Mouse (Mus musculus) large intestine, adult 2 months (tissue): ENCODE results near the gene Usp16. TPM values are rescaled to one million over a fixed set of nuclear protein-coding genes. Genes with fewer than 3 reads are reported as not detected.
"Not testable (repeated sequence)": the region's sequence is repeated elsewhere in the genome, so short reads cannot be mapped to it uniquely, and the experiment has no call there.

Experiments used
- DNase-seq: peaks from one replicate; pipeline ENCODE4 v3.0.0-alpha.2; 2012; ENCODE audit warnings: low read depth, low spot score
- WGBS: fragments of 180-500 bp; shearing (Covaris S2); methylation state at CpG from one replicate; pipeline ENCODE4 v1.1.7; 2018; 5-methylcytosine and 5-hydroxymethylcytosine counted together
- polyA plus RNA-seq: library from polyadenylated mRNA; depleted of rRNA; stranded (reverse); fragments of >200 nt; gene quantifications from 2 replicates; pipeline ENCODE4 v1.2.3, GENCODE M21; 2012

Usp16 gene
- polyA plus RNA-seq, 1 experiment = 25.2 TPM

- DNase-seq = no peak
- WGBS = 82% methylated on average over 4 of the region's 4 CpGs
Measured at GRCm38 (mm10) chr16:87470579-87470978, 16.1 kb downstream of the Usp16 start.

GRCm38 (mm10) chr16:87484367-87484766, 29.9 kb downstream of the Usp16 start:
- no peak for DNase-seq
- 87% methylated on average over 5 of the region's 5 CpGs for WGBS

- no peak for DNase-seq
- WGBS = 98% methylated on average over 5 of the region's 5 CpGs
Measured at GRCm38 (mm10) chr16:87486739-87487138, 32.2 kb downstream of the Usp16 start.

- WGBS = 64% methylated on average over 2 of the region's 2 CpGs
- no peak for DNase-seq
Measured at GRCm38 (mm10) chr16:87488605-87489004, 34.1 kb downstream of the Usp16 start.

- not testable (repeated sequence) for DNase-seq
- WGBS = 91% methylated on average over 12 of the region's 12 CpGs
Measured at GRCm38 (mm10) chr16:87492191-87492792, 37.8 kb downstream of the Usp16 start.

- no peak for DNase-seq
- under 1% methylated on average over 39 of the region's 39 CpGs for WGBS
Measured at GRCm38 (mm10) chr16:87494955-87495655, 40.6 kb downstream of the Usp16 start.

GRCm38 (mm10) chr16:87495716-87496447, 41.4 kb downstream of the Usp16 start, which contains the start of gene Cct8:
Cct8 (minus strand) TSS chr16:87495873.
- peak; percentile 93 for DNase-seq
- under 1% methylated on average over 48 of the region's 48 CpGs for WGBS

- 81% methylated on average over 2 of the region's 2 CpGs for WGBS
- DNase-seq = no peak
Measured at GRCm38 (mm10) chr16:87496728-87497127, 42.2 kb downstream of the Usp16 start.

- WGBS = 92% methylated on average over 6 of the region's 6 CpGs
- no peak for DNase-seq
Measured at GRCm38 (mm10) chr16:87497171-87497570, 42.7 kb downstream of the Usp16 start.

- DNase-seq = no peak
- 82% methylated on average over 6 of the region's 6 CpGs for WGBS
Measured at GRCm38 (mm10) chr16:87499556-87499955, 45.1 kb downstream of the Usp16 start.

- no peak for DNase-seq
- 46% methylated on average over 13 of the region's 13 CpGs for WGBS
Measured at GRCm38 (mm10) chr16:87501304-87502078, 47.0 kb downstream of the Usp16 start.

- WGBS = 69% methylated on average over 5 of the region's 5 CpGs
Measured at GRCm38 (mm10) chr16:87511706-87512105, 57.2 kb downstream of the Usp16 start.

GRCm38 (mm10) chr16:87512331-87512730, 57.8 kb downstream of the Usp16 start:
- WGBS = 91% methylated on average over 14 of the region's 14 CpGs
- no peak for DNase-seq

More at GRCm38 (mm10) chr16:87511706-87512105, 57.2 kb downstream of the Usp16 start:
- no peak for DNase-seq

- no peak for DNase-seq
- WGBS = 56% methylated on average over 5 of the region's 5 CpGs
Measured at GRCm38 (mm10) chr16:87524228-87524627, 69.7 kb downstream of the Usp16 start.

- DNase-seq = no peak
- 52% methylated on average over 8 of the region's 8 CpGs for WGBS
Measured at GRCm38 (mm10) chr16:87527553-87528249, 73.2 kb downstream of the Usp16 start.

- WGBS = 60% methylated on average over 10 of the region's 10 CpGs
- DNase-seq = no peak
Measured at GRCm38 (mm10) chr16:87528755-87529154, 74.3 kb downstream of the Usp16 start.
